Comparison of ENCODE assay signal across 33 mouse cellular contexts in genomic region chr11:97120641-97121040, GRCm38 (mm10). TPM values are rescaled to one million over a fixed set of nuclear protein-coding genes. Genes with fewer than 3 reads are reported as not detected.
A peak's percentile ranks its signal among the peaks of the same experiment; 100 is the strongest.
DNase-seq lines count a peak whose midpoint lies in the region; ATAC-seq lines count a peak whose summit lies in the region.
"Had no signal": no experiment of that assay in that cellular context is flagged by ENCODE, and none has a peak within 500 bp of the region (broad histone marks: within the 10 kb centered on the region; RNA-seq: fewer than 3 reads in every experiment).

No protein-coding gene starts in this region.

- peaks cover 69% of the 10 kb centered on the region for H3K4me1 ChIP-seq in hindbrain, embryonic 10.5 days (replicated peaks)
- H3K4me1 ChIP-seq in hindbrain, embryonic 14.5 days (replicated peaks; ENCODE audit: control insufficient read depth, insufficient read depth, low read length): no peaks in the 10 kb centered on the region
- H3K4me1 ChIP-seq in embryonic facial prominence, embryonic 10.5 days: peaks cover 60% of the 10 kb centered on the region
- H3K4me1 ChIP-seq in embryonic facial prominence, embryonic 14.5 days (ENCODE audit: control insufficient read depth, insufficient read depth, low read length): 0 out of 2 replicates have a peak, but pooled peaks cover 4% of the 10 kb centered on the region

- H3K27me3 ChIP-seq in hindbrain, embryonic 10.5 days (ENCODE audit: insufficient read depth, poor library complexity, severe bottlenecking): peaks cover 67% of the 10 kb centered on the region
- peaks cover 19% of the 10 kb centered on the region for H3K27me3 ChIP-seq in hindbrain, embryonic 14.5 days (ENCODE audit: control insufficient read depth, insufficient read depth, low read length)
- H3K27me3 ChIP-seq in embryonic facial prominence, embryonic 10.5 days (replicated peaks; ENCODE audit: low read depth, poor library complexity, severe bottlenecking): peaks cover 59% of the 10 kb centered on the region
- H3K27me3 ChIP-seq in embryonic facial prominence, embryonic 14.5 days (replicated peaks; ENCODE audit: control insufficient read depth, insufficient read depth, low read length): peaks cover 28% of the 10 kb centered on the region

- H3K4me2 ChIP-seq in hindbrain, embryonic 14.5 days (replicated peaks): no peak overlapping the region
- no peak overlapping the region for H3K4me2 ChIP-seq in embryonic facial prominence, embryonic 14.5 days (ENCODE audit: low read depth, low read length)
- H3K4me2 ChIP-seq: forebrain, embryonic 15.5 days; heart, embryonic 15.5 days; liver, embryonic 11.5 days; lung, embryonic 15.5 days; midbrain, embryonic 12.5 days; neural tube, embryonic 15.5 days; stomach, embryonic 15.5 days had no signal

- no peaks in the 10 kb centered on the region for H3K9me3 ChIP-seq in hindbrain, embryonic 10.5 days
- H3K9me3 ChIP-seq in hindbrain, embryonic 14.5 days (ENCODE audit: control insufficient read depth, low read length): no peaks in the 10 kb centered on the region
- no peaks in the 10 kb centered on the region for H3K9me3 ChIP-seq in embryonic facial prominence, embryonic 10.5 days
- H3K9me3 ChIP-seq in embryonic facial prominence, embryonic 14.5 days (ENCODE audit: control insufficient read depth, low read length): no peaks in the 10 kb centered on the region
- H3K9me3 ChIP-seq: forebrain, embryonic 15.5 days; G1E; heart, embryonic 15.5 days; lung, embryonic 15.5 days; midbrain, embryonic 12.5 days; neural tube, embryonic 15.5 days; stomach, embryonic 15.5 days had no signal

- H3K36me3 ChIP-seq in hindbrain, embryonic 10.5 days: no peaks in the 10 kb centered on the region
- no peaks in the 10 kb centered on the region for H3K36me3 ChIP-seq in hindbrain, embryonic 14.5 days (replicated peaks; ENCODE audit: control insufficient read depth, insufficient read depth)
- H3K36me3 ChIP-seq in embryonic facial prominence, embryonic 10.5 days (replicated peaks): no peaks in the 10 kb centered on the region
- H3K36me3 ChIP-seq in embryonic facial prominence, embryonic 14.5 days (ENCODE audit: control insufficient read depth, insufficient read depth, low read length): no peaks in the 10 kb centered on the region
- H3K36me3 ChIP-seq: forebrain, embryonic 15.5 days; G1E; heart, embryonic 15.5 days; lung, embryonic 15.5 days; midbrain, embryonic 12.5 days; neural tube, embryonic 15.5 days; stomach, embryonic 15.5 days had no signal

- DNase-seq in gastrocnemius, adult 18-20 months (ENCODE audit: low spot score): peak; percentile 16
- DNase-seq in gastrocnemius, adult 8-10 months (ENCODE audit: low spot score in 2 of 2): no peak
- no peak for DNase-seq in hindbrain, embryonic 10.5 days (ENCODE audit: low spot score)
- DNase-seq in hindbrain, embryonic 14.5 days (ENCODE audit: low spot score): no peak
- no peak for DNase-seq in embryonic facial prominence, embryonic 10.5 days (ENCODE audit: low spot score)
- DNase-seq in embryonic facial prominence, embryonic 14.5 days (ENCODE audit: low spot score): no peak
- no peak for DNase-seq in thymus, postnatal 0 days (ENCODE audit: low spot score)
- no peak for DNase-seq in natural killer cell, adult 2 months (ENCODE audit: low spot score in 2 of 2)
- DNase-seq: adrenal gland, postnatal 14 days; cerebellum, adult 11 months; cerebellum, adult 9-10 months; cerebellum, postnatal 36 days; gastrocnemius, postnatal 10 days; kidney, adult 8-10 months; kidney, postnatal 10 days; layer of hippocampus, postnatal 36 days; retina, postnatal 1 day; right cerebral cortex, postnatal 14 days; thymus, postnatal 25 days had no signal

- no peak overlapping the region for H3K9ac ChIP-seq in hindbrain, embryonic 14.5 days
- no peak overlapping the region for H3K9ac ChIP-seq in embryonic facial prominence, embryonic 14.5 days (ENCODE audit: low read depth, low read length)
- H3K9ac ChIP-seq: forebrain, embryonic 15.5 days; heart, embryonic 15.5 days; lung, embryonic 15.5 days; midbrain, embryonic 12.5 days; neural tube, embryonic 15.5 days; stomach, embryonic 15.5 days had no signal

- 63% methylated on average over 3 of the region's 3 CpGs for WGBS in hindbrain, embryonic 10.5 days
- WGBS in hindbrain, embryonic 14.5 days: 59% methylated on average over 3 of the region's 3 CpGs
- WGBS in embryonic facial prominence, embryonic 10.5 days: 67% methylated on average over 3 of the region's 3 CpGs
- 80% methylated on average over 2 of the region's 3 CpGs for WGBS in embryonic facial prominence, embryonic 14.5 days

- H3K27ac ChIP-seq in hindbrain, embryonic 10.5 days: 0 out of 2 replicates have a peak overlapping the region, but pooled peaks have one; percentile 30
- no peak overlapping the region for H3K27ac ChIP-seq in hindbrain, embryonic 14.5 days
- H3K27ac ChIP-seq in embryonic facial prominence, embryonic 10.5 days (replicated peaks): peak overlapping the region; percentile 65
- H3K27ac ChIP-seq in embryonic facial prominence, embryonic 14.5 days (replicated peaks; ENCODE audit: low read depth, low read length): no peak overlapping the region
- H3K27ac ChIP-seq: forebrain, embryonic 15.5 days; heart, embryonic 15.5 days; lung, embryonic 15.5 days; midbrain, embryonic 12.5 days; neural tube, embryonic 15.5 days; stomach, embryonic 15.5 days had no signal

- no peak overlapping the region for H3K4me3 ChIP-seq in hindbrain, embryonic 10.5 days
- H3K4me3 ChIP-seq in hindbrain, embryonic 14.5 days (replicated peaks; ENCODE audit: low read length): no peak overlapping the region
- 0 out of 2 replicates have a peak overlapping the region, but pooled peaks have one; percentile 2 for H3K4me3 ChIP-seq in embryonic facial prominence, embryonic 10.5 days
- no peak overlapping the region for H3K4me3 ChIP-seq in embryonic facial prominence, embryonic 14.5 days (ENCODE audit: low read depth, low read length)
- H3K4me3 ChIP-seq: forebrain, embryonic 15.5 days; heart, embryonic 15.5 days; lung, embryonic 15.5 days; midbrain, embryonic 12.5 days; neural tube, embryonic 15.5 days; stomach, embryonic 15.5 days had no signal

- ATAC-seq in hindbrain, embryonic 14.5 days (ENCODE audit: low FRiP score): no peak
- peak; percentile 56 for ATAC-seq in embryonic facial prominence, embryonic 14.5 days (ENCODE audit: low read depth)
- ATAC-seq: forebrain, embryonic 15.5 days; intestine, embryonic 16.5 days; Patski had no signal

RNA-seq across cellular contexts. Expression of gene Tbx21, which starts 5.5 kb away (rescaled TPM):
- under 1 TPM; 0.41 to 0.50 TPM for total RNA-seq in gastrocnemius, adult 18-20 months (2021)
- under 1 TPM; 0.19 to 0.58 (median 0.39) TPM for total RNA-seq in gastrocnemius, adult 8-10 months (2022)
- 0.29 TPM in 2 replicates for polyA plus RNA-seq in hindbrain, embryonic 10.5 days (2016; fragmentation: Nextera tagmentation; extraction: Ambion mirVana)
- polyA plus RNA-seq in hindbrain, embryonic 14.5 days (2014; fragmentation: Nextera tagmentation; extraction: Ambion mirVana): not detected in 2 replicates
- polyA plus RNA-seq in embryonic facial prominence, embryonic 10.5 days (2016; fragmentation: Nextera tagmentation; extraction: Ambion mirVana): 0.11 and 0.17 TPM in 2 replicates
- 0.13 and 0.26 TPM in 2 replicates for polyA plus RNA-seq in embryonic facial prominence, embryonic 14.5 days (2014; fragmentation: Nextera tagmentation; extraction: Ambion mirVana)
- 1.3 and 1.9 TPM in 2 replicates for polyA plus RNA-seq in thymus, postnatal 0 days (2015; fragmentation: Nextera tagmentation; extraction: Ambion mirVana)
- total RNA-seq: G1E; heart, postnatal 25 days; left cerebral cortex, postnatal 10 days; megakaryocyte progenitor cell, adult 5-6 weeks had no signal
- polyA plus RNA-seq: G1E; limb, embryonic 11.5 days; liver, embryonic 11.5 days; Patski; stomach, embryonic 15.5 days had no signal

RNA-seq across cellular contexts. Expression of gene Tbkbp1, which starts 30.7 kb away (rescaled TPM):
- total RNA-seq in gastrocnemius, adult 18-20 months (2021): 1 to 10 TPM; 3.3 to 6.8 TPM
- 1 to 10 TPM; 2.5 to 8.7 (median 5.1) TPM for total RNA-seq in gastrocnemius, adult 8-10 months (2022)
- polyA plus RNA-seq in hindbrain, embryonic 10.5 days (2016; fragmentation: Nextera tagmentation; extraction: Ambion mirVana): 3.6 and 6.4 TPM in 2 replicates
- 9.3 and 10.8 TPM in 2 replicates for polyA plus RNA-seq in hindbrain, embryonic 14.5 days (2014; fragmentation: Nextera tagmentation; extraction: Ambion mirVana)
- 4.7 and 5.1 TPM in 2 replicates for polyA plus RNA-seq in embryonic facial prominence, embryonic 10.5 days (2016; fragmentation: Nextera tagmentation; extraction: Ambion mirVana)
- 7.6 TPM in 2 replicates for polyA plus RNA-seq in embryonic facial prominence, embryonic 14.5 days (2014; fragmentation: Nextera tagmentation; extraction: Ambion mirVana)
- 0.82 and 0.98 TPM in 2 replicates for polyA plus RNA-seq in thymus, postnatal 0 days (2015; fragmentation: Nextera tagmentation; extraction: Ambion mirVana)

Comparison
In these comparisons a context has a peak if more than half of its experiments do, and no peak if none do; other contexts are left out.
1. H3K27ac ChIP-seq: peak in hindbrain, embryonic 10.5 days (single experiment) and embryonic facial prominence, embryonic 10.5 days (single experiment); none in hindbrain, embryonic 14.5 days (single experiment) and embryonic facial prominence, embryonic 14.5 days (single experiment).